Mouse (Mus musculus) CH12.LX (cell line): ENCODE measurements around the gene Ddb2. TPM values are rescaled to one million over a fixed set of nuclear protein-coding genes. Genes with fewer than 3 reads are reported as not detected.

ENCODE experiments used
- DNase-seq: peaks from one replicate; pipeline ENCODE4 v3.0.0-alpha.2; 2013; ENCODE audit errors: extremely low read depth
- H3K27ac ChIP-seq: 2 replicates; pipeline ENCODE4 v1.5.1; 2012; ENCODE audit warnings: low read depth, mild to moderate bottlenecking, control low read depth, moderate library complexity; ENCODE audit not compliant: insufficient read depth
- H3K27me3 ChIP-seq: replicated peaks from 2 replicates; pipeline ENCODE3; 2012; ENCODE audit warnings: inconsistent platforms
- H3K36me3 ChIP-seq, 2 experiments: replicated peaks in 1 of 2; 2 replicates each; pipeline versions ENCODE3 to v1.6.1; 2012; ENCODE audit warnings: inconsistent platforms in 1 of 2, low read length in 1 of 2, mild to moderate bottlenecking in 1 of 2, mixed read lengths in 1 of 2, moderate library complexity in 1 of 2; ENCODE audit not compliant: control insufficient read depth in 1 of 2, insufficient read depth in 1 of 2
- H3K4me1 ChIP-seq, 2 experiments: 2 replicates each; pipeline ENCODE4 v1.6.1; 2012; ENCODE audit warnings: inconsistent platforms in 1 of 2, moderate library complexity in 1 of 2; ENCODE audit not compliant: insufficient read depth in 2 of 2, control insufficient read depth in 1 of 2
- H3K4me2 ChIP-seq: 2 replicates; pipeline ENCODE4 v1.6.1; 2012; ENCODE audit warnings: low read depth, mild to moderate bottlenecking, control low read depth; ENCODE audit not compliant: poor library complexity, insufficient read depth, severe bottlenecking
- H3K4me3 ChIP-seq, 3 experiments: fragments of 150-350 bp in 1 of 3; sonication (generic) in 1 of 3; replicated peaks in 1 of 3; 2 replicates each; pipeline versions ENCODE3 to v1.5.1; 2011 to 2012; ENCODE audit warnings: low read depth in 2 of 3, low read length in 2 of 3, mild to moderate bottlenecking in 2 of 3, moderate library complexity in 2 of 3, control low read depth in 1 of 3, improper control_type of control experiment in 1 of 3, inconsistent platforms in 1 of 3, mixed read lengths in 1 of 3; ENCODE audit not compliant: poor library complexity in 1 of 3
- H3K79me2 ChIP-seq: replicated peaks from 2 replicates; pipeline ENCODE4 v1.6.1; 2012; ENCODE audit warnings: mild to moderate bottlenecking, moderate library complexity; ENCODE audit not compliant: control insufficient read depth, poor library complexity, insufficient read depth, severe bottlenecking; ENCODE audit errors: extremely low read depth
- H3K9ac ChIP-seq: 2 replicates; pipeline ENCODE4 v1.6.1; 2012; ENCODE audit warnings: low read depth, mild to moderate bottlenecking, control low read depth, moderate library complexity; ENCODE audit not compliant: insufficient read depth
- H3K9me3 ChIP-seq: replicated peaks from 2 replicates; pipeline ENCODE3; 2012; ENCODE audit warnings: low read length, inconsistent platforms, mixed read lengths
- BHLHE40 ChIP-seq: IDR thresholded peaks from 2 replicates; pipeline ENCODE4 v1.6.1; 2011; ENCODE audit warnings: mild to moderate bottlenecking, low read depth, low read length, improper control_type of control experiment
- CHD1 ChIP-seq: IDR thresholded peaks from 2 replicates; pipeline ENCODE4 v1.6.1; 2012; ENCODE audit warnings: low read depth, low read length, improper control_type of control experiment, inconsistent platforms
- CTCF ChIP-seq, 2 experiments: IDR thresholded peaks in 1 of 2; conservative IDR thresholded peaks in 1 of 2; 2 replicates each; pipeline ENCODE4 v1.5.1; 2011 to 2012; ENCODE audit warnings: low read depth in 2 of 2, low read length in 2 of 2, improper control_type of control experiment in 1 of 2, inconsistent platforms in 1 of 2, mild to moderate bottlenecking in 1 of 2, moderate library complexity in 1 of 2
- E2F4 ChIP-seq: IDR thresholded peaks from 2 replicates; pipeline ENCODE4 v1.6.1; 2011; ENCODE audit warnings: low read depth, low read length, improper control_type of control experiment; ENCODE audit not compliant: insufficient replicate concordance
- ETS1 ChIP-seq: conservative IDR thresholded peaks from 2 replicates; pipeline ENCODE4 v1.6.1; 2012; ENCODE audit warnings: low read depth, mild to moderate bottlenecking, inconsistent platforms, low read length, improper control_type of control experiment, moderate library complexity
- HCFC1 ChIP-seq: IDR thresholded peaks from 2 replicates; pipeline ENCODE4 v1.6.1; 2012; ENCODE audit warnings: low read depth, mild to moderate bottlenecking, inconsistent platforms, low read length, improper control_type of control experiment
- IRF4 ChIP-seq: IDR thresholded peaks from 2 replicates; pipeline ENCODE4 v1.6.1; 2014; ENCODE audit warnings: low read depth, mild to moderate bottlenecking, inconsistent platforms, low read length, improper control_type of control experiment
- JUN ChIP-seq: IDR thresholded peaks from 2 replicates; pipeline ENCODE4 v1.6.1; 2011; ENCODE audit warnings: low read depth, mild to moderate bottlenecking, low read length, improper control_type of control experiment, moderate library complexity; ENCODE audit not compliant: insufficient read depth
- MAFK ChIP-seq: IDR thresholded peaks from 2 replicates; pipeline ENCODE4 v1.6.1; 2011; ENCODE audit warnings: low read length, improper control_type of control experiment; ENCODE audit not compliant: insufficient replicate concordance
- MAX ChIP-seq: IDR thresholded peaks from 2 replicates; pipeline ENCODE4 v1.6.1; 2011; ENCODE audit warnings: low read length, improper control_type of control experiment
- MEF2A ChIP-seq: IDR thresholded peaks from 2 replicates; pipeline ENCODE4 v1.6.1; 2014; ENCODE audit warnings: low read depth, mild to moderate bottlenecking, inconsistent platforms, low read length, improper control_type of control experiment, borderline replicate concordance
- MYC ChIP-seq: IDR thresholded peaks from 2 replicates; pipeline ENCODE4 v1.6.1; 2011; ENCODE audit warnings: low read depth, mild to moderate bottlenecking, improper control_type of control experiment, low read length
- NRF1 ChIP-seq: IDR thresholded peaks from 2 replicates; pipeline ENCODE4 v1.6.1; 2014; ENCODE audit warnings: low read depth, mild to moderate bottlenecking, inconsistent platforms, low read length, improper control_type of control experiment, moderate library complexity
- PAX5 ChIP-seq: IDR thresholded peaks from 2 replicates; pipeline ENCODE4 v1.6.1; 2012; ENCODE audit warnings: low read length, inconsistent platforms, mixed read lengths
- POLR2A ChIP-seq: IDR thresholded peaks from 2 replicates; pipeline ENCODE4 v1.6.1; 2011; ENCODE audit warnings: low read depth, mild to moderate bottlenecking, improper control_type of control experiment, low read length
- POLR2AphosphoS2 ChIP-seq: IDR thresholded peaks from 2 replicates; pipeline ENCODE4 v1.6.1; 2011; ENCODE audit warnings: low read depth, low read length, improper control_type of control experiment
- RAD21 ChIP-seq: IDR thresholded peaks from 2 replicates; pipeline ENCODE4 v1.6.1; 2011; ENCODE audit warnings: low read depth, mild to moderate bottlenecking, low read length, improper control_type of control experiment, moderate library complexity
- SMC3 ChIP-seq: IDR thresholded peaks from 2 replicates; pipeline ENCODE4 v1.6.1; 2011; ENCODE audit warnings: low read depth, low read length, improper control_type of control experiment
- TCF12 ChIP-seq: IDR thresholded peaks from 2 replicates; pipeline ENCODE4 v1.6.1; 2014; ENCODE audit warnings: low read depth, mild to moderate bottlenecking, inconsistent platforms, low read length, improper control_type of control experiment
- USF1 ChIP-seq: IDR thresholded peaks from 2 replicates; pipeline ENCODE4 v1.6.1; 2014; ENCODE audit warnings: low read depth, mild to moderate bottlenecking, inconsistent platforms, low read length, improper control_type of control experiment
- ZC3H11A ChIP-seq: IDR thresholded peaks from 2 replicates; pipeline ENCODE4 v1.6.1; 2012; ENCODE audit warnings: low read depth, mild to moderate bottlenecking, inconsistent platforms, low read length, improper control_type of control experiment
- ZMIZ1 ChIP-seq: IDR thresholded peaks from 2 replicates; pipeline ENCODE4 v1.6.1; 2012; ENCODE audit warnings: low read depth, mild to moderate bottlenecking, inconsistent platforms, low read length, improper control_type of control experiment
- dilution Hi-C: fragments of 300-500 bp; cut with MboI; formaldehyde crosslinking; loops from 2 replicates; pipeline ENCODE4 v1.14.3; 2020; ENCODE audit warnings: low sequenced_read_pairs; ENCODE audit not compliant: extremely low pct_unique_long_range_greater_than_20kb, extremely low pct_ligation_motif_present
- in situ Hi-C: fragments of 300-500 bp; cut with MboI; formaldehyde crosslinking; loops from 3 replicates; pipeline ENCODE4 v1.14.3; 2019; ENCODE audit warnings: low sequenced_read_pairs, low pct_ligation_motif_present, low pct_unique_long_range_greater_than_20kb, mixed read lengths
- polyA plus RNA-seq: library from polyadenylated mRNA; unstranded; fragments of >175 nt; gene quantifications from 2 replicates; pipeline ENCODE4 v1.2.1, GENCODE M21; 2012; ENCODE audit warnings: low read depth; ENCODE audit not compliant: insufficient read length
- total RNA-seq, 2 experiments: library from RNA; depleted of rRNA; stranded (reverse); fragments of 300-350 nt in 1 of 2; fragments of >200 nt in 1 of 2; gene quantifications; 2 replicates each; pipeline ENCODE4 v1.2.3; 2012 to 2014

The Ddb2 gene
- total and polyA plus RNA-seq, 3 experiments, result 13.9 to 20.2 (median 14.1) TPM

- Histone ChIP-seq H3K27ac (no peak overlapping the region), H3K4me3 (peak overlapping the region; percentile 77 to 87 (median 83)), H3K9ac (peak overlapping the region; percentile 77; the same call in 1 of the 2 replicates), H3K4me2 (peak overlapping the region; percentile 85), H3K9me3 (no peaks in the 10 kb centered on the region), H3K4me1 (peaks cover 13 to 27% of the 10 kb centered on the region in 2 experiments), H3K27me3 (no peaks in the 10 kb centered on the region), H3K79me2 (peaks cover 8% of the 10 kb centered on the region), H3K36me3 (peaks cover 12 to 19% of the 10 kb centered on the region in 2 experiments)
- DNase-seq, result peak; percentile 28
- TF ChIP-seq TCF12 (no peak), MAFK (0 out of 2 replicates have a peak, but pooled peaks have one; percentile 66)
- in situ Hi-C loops (no loop called here), dilution Hi-C loops (no loop called here)
These were observed 54.8 kb downstream of the Ddb2 start for GRCm38 (mm10) chr2:91182016-91182404.

- H3K4me3 ChIP-seq, result no peak overlapping the region
- no peak overlapping the region for H3K9ac ChIP-seq
- H3K27me3 ChIP-seq, result no peaks in the 10 kb centered on the region
- TF ChIP-seq ZMIZ1 (no peak), POLR2A (no peak), CHD1 (no peak), IRF4 (no peak), RAD21 (no peak), USF1 (no peak), CTCF (conservative IDR thresholded peaks at IDR 0.05 in 1 of 2, IDR thresholded peaks at IDR 0.05 in 1 of 2; ENCODE audit: low read depth in 2 of 2, low read length in 2 of 2) (no peak), PAX5 (no peak), MEF2A (no peak), MYC (no peak), POLR2AphosphoS2 (no peak), BHLHE40 (no peak), ZC3H11A (no peak), SMC3 (no peak), HCFC1 (no peak), E2F4 (no peak), JUN (no peak), ETS1 (no peak), NRF1 (no peak), MAX (no peak)
- peaks cover 8% of the 10 kb centered on the region for H3K79me2 ChIP-seq
- no peak for DNase-seq
- no peak overlapping the region for H3K4me2 ChIP-seq
- no peaks in the 10 kb centered on the region for H3K9me3 ChIP-seq
- dilution Hi-C loops (no loop called here), in situ Hi-C loops (no loop called here)
- peaks cover 8 to 25% of the 10 kb centered on the region in 2 experiments for H3K4me1 ChIP-seq
- peaks cover 24 to 32% of the 10 kb centered on the region in 2 experiments for H3K36me3 ChIP-seq
- H3K27ac ChIP-seq, result no peak overlapping the region
These were observed 56.1 kb downstream of the Ddb2 start for GRCm38 (mm10) chr2:91180706-91181105.
